Comparison of ENCODE assay signal across 18 mouse cellular contexts in genomic region chr11:58183579-58183978, GRCm38 (mm10). TPM values are rescaled to one million over a fixed set of nuclear protein-coding genes. Genes with fewer than 3 reads are reported as not detected.
DNase-seq lines count a peak whose midpoint lies in the region; ATAC-seq and TF ChIP-seq lines count a peak whose summit lies in the region.
"Had no signal": no experiment of that assay in that cellular context is flagged by ENCODE, and none has a peak within 500 bp of the region (broad histone marks: within the 10 kb centered on the region; RNA-seq: fewer than 3 reads in every experiment).

No protein-coding gene starts in this region.

- no peak for DNase-seq in heart, postnatal 14 days
- DNase-seq in thymus, adult 2 months: no peak
- no peak for DNase-seq in thymus, adult 18-20 months
- no peak for DNase-seq in adrenal gland, adult 2 months
- DNase-seq in cerebellum, adult 8-10 months: no peak
- DNase-seq: adrenal gland, adult 8-10 months; embryo, embryonic 11 days; retina, postnatal 1 day; thymus, postnatal 4 days had no signal

- H3K27me3 ChIP-seq in heart, embryonic 16.5 days (ENCODE audit: control insufficient read depth, insufficient read depth, low read length): no peaks in the 10 kb centered on the region
- no peaks in the 10 kb centered on the region for H3K27me3 ChIP-seq in thymus, adult 2 months (ENCODE audit: control insufficient read depth, insufficient read depth, low read length)
- H3K27me3 ChIP-seq in small intestine, adult 2 months (ENCODE audit: control insufficient read depth, insufficient read depth, low read length): no peaks in the 10 kb centered on the region
- H3K27me3 ChIP-seq: hindbrain, embryonic 12.5 days; kidney, embryonic 15.5 days; liver, embryonic 15.5 days; midbrain, embryonic 13.5 days; neural tube, embryonic 12.5 days had no signal

- peaks cover 4% of the 10 kb centered on the region; the same call in 1 of the 2 replicates for H3K36me3 ChIP-seq in heart, embryonic 16.5 days (ENCODE audit: control insufficient read depth, insufficient read depth)
- no peaks in the 10 kb centered on the region for H3K36me3 ChIP-seq in thymus, adult 2 months (ENCODE audit: control insufficient read depth, insufficient read depth, low read length)
- H3K36me3 ChIP-seq in small intestine, adult 2 months (ENCODE audit: control insufficient read depth, insufficient read depth, low read length): peaks cover 11% of the 10 kb centered on the region

- peak overlapping the region; percentile 7; the same call in 1 of the 2 replicates for H3K27ac ChIP-seq in heart, embryonic 16.5 days (ENCODE audit: low read length)
- H3K27ac ChIP-seq in thymus, adult 2 months (ENCODE audit: control insufficient read depth, insufficient read depth, low read length): peak overlapping the region; percentile 16; the same call in 1 of the 2 replicates
- H3K27ac ChIP-seq in small intestine, adult 2 months (ENCODE audit: insufficient read depth, low read depth, low read length): peak overlapping the region; percentile 93
- H3K27ac ChIP-seq: hindbrain, embryonic 12.5 days; kidney, embryonic 15.5 days; liver, embryonic 15.5 days; midbrain, embryonic 13.5 days; neural tube, embryonic 12.5 days had no signal

- H3K4me1 ChIP-seq in heart, embryonic 16.5 days (ENCODE audit: control insufficient read depth, insufficient read depth, low read length): peaks cover 6% of the 10 kb centered on the region; the same call in 1 of the 2 replicates
- peaks cover 23% of the 10 kb centered on the region for H3K4me1 ChIP-seq in thymus, adult 2 months (replicated peaks; ENCODE audit: control insufficient read depth, insufficient read depth, low read length)
- peaks cover 7% of the 10 kb centered on the region; the same call in 1 of the 2 replicates for H3K4me1 ChIP-seq in small intestine, adult 2 months (ENCODE audit: control insufficient read depth, insufficient read depth, insufficient read length, low read length)
- H3K4me1 ChIP-seq: hindbrain, embryonic 12.5 days; kidney, embryonic 15.5 days; liver, embryonic 15.5 days; midbrain, embryonic 13.5 days; neural tube, embryonic 12.5 days had no signal

- no peak for TF ChIP-seq CTCF in thymus, adult 2 months (IDR thresholded peaks at IDR 0.05; ENCODE audit: borderline replicate concordance, control insufficient read depth, extremely low read depth, insufficient read depth, low read length, poor library complexity)
- no peak for TF ChIP-seq CTCF in small intestine, adult 2 months (IDR thresholded peaks at IDR 0.05; ENCODE audit: extremely low read depth, insufficient read length, insufficient replicate concordance, low read depth, low read length)

- no peak for ATAC-seq in heart, embryonic 16.5 days (replicated peaks; ENCODE audit: extremely low read depth, insufficient read depth, low FRiP score)
- ATAC-seq in inflammation-experienced regulatory T-cells, adult 6 months: peak; percentile 77
- ATAC-seq: midbrain, embryonic 13.5 days had no signal

- H3K4me2 ChIP-seq in heart, embryonic 16.5 days (ENCODE audit: low read depth, low read length): no peak overlapping the region
- H3K4me2 ChIP-seq: heart, embryonic 11.5 days; hindbrain, embryonic 12.5 days; kidney, embryonic 15.5 days; liver, embryonic 15.5 days; midbrain, embryonic 13.5 days; neural tube, embryonic 12.5 days had no signal

- TF ChIP-seq POLR2A in thymus, adult 2 months (IDR thresholded peaks at IDR 0.05; ENCODE audit: control insufficient read depth, extremely low read depth, insufficient read depth, low read length, poor library complexity): no peak
- no peak; the same call in 1 of the 2 replicates for TF ChIP-seq POLR2A in small intestine, adult 2 months (IDR thresholded peaks at IDR 0.05; ENCODE audit: low read depth, low read length)

- WGBS in heart, embryonic 16.5 days: 97% methylated on average over 3 of the region's 3 CpGs
- 12% methylated on average over 3 of the region's 3 CpGs for WGBS in thymus, adult 2 months
- 7% methylated on average over 3 of the region's 3 CpGs for WGBS in small intestine, adult 2 months

- no peaks in the 10 kb centered on the region for H3K9me3 ChIP-seq in heart, embryonic 16.5 days (replicated peaks; ENCODE audit: control insufficient read depth, low read length)
- H3K9me3 ChIP-seq: hindbrain, embryonic 12.5 days; kidney, embryonic 15.5 days; liver, embryonic 15.5 days; midbrain, embryonic 13.5 days; neural tube, embryonic 12.5 days had no signal

- no peak overlapping the region for H3K9ac ChIP-seq in heart, embryonic 16.5 days (ENCODE audit: low read length)
- H3K9ac ChIP-seq: hindbrain, embryonic 12.5 days; kidney, embryonic 15.5 days; liver, embryonic 15.5 days; midbrain, embryonic 13.5 days; neural tube, embryonic 12.5 days had no signal

- no peak overlapping the region for H3K4me3 ChIP-seq in heart, embryonic 16.5 days (ENCODE audit: low read length)
- no peak overlapping the region for H3K4me3 ChIP-seq in thymus, adult 2 months (ENCODE audit: control insufficient read depth, insufficient read depth, low read length)
- peak overlapping the region; percentile 50 for H3K4me3 ChIP-seq in small intestine, adult 2 months (ENCODE audit: low read depth, low read length)
- H3K4me3 ChIP-seq: hindbrain, embryonic 12.5 days; kidney, embryonic 15.5 days; liver, embryonic 15.5 days; midbrain, embryonic 13.5 days; neural tube, embryonic 12.5 days had no signal

- intact Hi-C loops in heart, postnatal 14 days (cut with DNase I): no loop called here

RNA-seq across cellular contexts. Expression of gene Mrpl22, which starts 12.1 kb away (rescaled TPM):
- polyA plus RNA-seq in heart, embryonic 16.5 days (2015; fragmentation: Nextera tagmentation; extraction: Ambion mirVana): 112 TPM in 2 replicates
- 10 to 100 TPM; 47.1 to 49.9 TPM for total RNA-seq in heart, postnatal 14 days (2021)
- 41.3 and 42.0 TPM in 2 replicates for polyA plus RNA-seq in thymus, adult 2 months (2012; rRNA removed)
- 10 to 100 TPM; 58.3 to 73.6 (median 64.8) TPM for polyA plus RNA-seq in inflammation-experienced regulatory T-cells, adult 6 months (2017; shearing (Covaris generic))
- 8.3 and 13.9 TPM in 2 replicates for polyA plus RNA-seq in small intestine, adult 2 months (2012; rRNA removed)
- total RNA-seq in adrenal gland, adult 2 months (2021): 10 to 100 TPM; 83.9 to 89.2 TPM
- polyA plus RNA-seq in adrenal gland, adult 2 months (2012; rRNA removed): 25.2 and 33.4 TPM in 2 replicates

RNA-seq across cellular contexts. Expression of gene Gemin5, which starts 15.2 kb away (rescaled TPM):
- 11.5 and 12.4 TPM in 2 replicates for polyA plus RNA-seq in heart, embryonic 16.5 days (2015; fragmentation: Nextera tagmentation; extraction: Ambion mirVana)
- total RNA-seq in heart, postnatal 14 days (2021): 1 to 10 TPM; 9.2 to 9.7 TPM
- 20.4 and 21.8 TPM in 2 replicates for polyA plus RNA-seq in thymus, adult 2 months (2012; rRNA removed)
- polyA plus RNA-seq in inflammation-experienced regulatory T-cells, adult 6 months (2017; shearing (Covaris generic)): 1 to 10 TPM; 5.7 to 6.4 (median 5.9) TPM
- polyA plus RNA-seq in small intestine, adult 2 months (2012; rRNA removed): 2.5 and 3.5 TPM in 2 replicates
- 10 to 100 TPM; 21.2 to 21.4 TPM for total RNA-seq in adrenal gland, adult 2 months (2021)
- polyA plus RNA-seq in adrenal gland, adult 2 months (2012; rRNA removed): 8.4 and 9.1 TPM in 2 replicates

RNA-seq across cellular contexts. Expression of gene Igtp, which starts 15.8 kb away (rescaled TPM):
- 8.2 and 12.3 TPM in 2 replicates for polyA plus RNA-seq in heart, embryonic 16.5 days (2015; fragmentation: Nextera tagmentation; extraction: Ambion mirVana)
- total RNA-seq in heart, postnatal 14 days (2021): 1 to 10 TPM; 3.8 to 4.8 TPM
- polyA plus RNA-seq in thymus, adult 2 months (2012; rRNA removed): 58.1 and 60.9 TPM in 2 replicates
- 100 to 1,000 TPM; 300 to 422 (median 383) TPM for polyA plus RNA-seq in inflammation-experienced regulatory T-cells, adult 6 months (2017; shearing (Covaris generic))
- polyA plus RNA-seq in small intestine, adult 2 months (2012; rRNA removed): 10.8 and 27.7 TPM in 2 replicates
- 10 to 100 TPM; 18.2 to 22.0 TPM for total RNA-seq in adrenal gland, adult 2 months (2021)
- 8.6 and 10.2 TPM in 2 replicates for polyA plus RNA-seq in adrenal gland, adult 2 months (2012; rRNA removed)

RNA-seq across cellular contexts. Expression of gene Irgm2, which starts 15.8 kb away (rescaled TPM):
- 4.2 and 6.4 TPM in 2 replicates for polyA plus RNA-seq in heart, embryonic 16.5 days (2015; fragmentation: Nextera tagmentation; extraction: Ambion mirVana)
- 1 to 10 TPM; 6.9 to 7.0 TPM for total RNA-seq in heart, postnatal 14 days (2021)
- polyA plus RNA-seq in thymus, adult 2 months (2012; rRNA removed): 17.1 and 20.1 TPM in 2 replicates
- 10 to 100 TPM; 47.5 to 49.5 (median 48.5) TPM for polyA plus RNA-seq in inflammation-experienced regulatory T-cells, adult 6 months (2017; shearing (Covaris generic))
- polyA plus RNA-seq in small intestine, adult 2 months (2012; rRNA removed): 7.1 and 22.7 TPM in 2 replicates
- 10 to 100 TPM; 11.3 to 14.5 TPM for total RNA-seq in adrenal gland, adult 2 months (2021)
- 8.5 and 12.6 TPM in 2 replicates for polyA plus RNA-seq in adrenal gland, adult 2 months (2012; rRNA removed)

Comparison
In these comparisons a context has a peak if more than half of its experiments do, and no peak if none do; other contexts are left out.
1. H3K27ac ChIP-seq: peak in every context shown above with its lines; median percentile 93 in small intestine, adult 2 months; 16 in thymus, adult 2 months; 7 in heart, embryonic 16.5 days.